Mouse (Mus musculus): ENCODE measurements at regions not wholly inside any gene's neighbourhood (a gene's known extent, or its start where the extent isn't known, plus 50 kb on each side); places are given as distances from the start of the nearest gene placed in this dataset.

DNA sequence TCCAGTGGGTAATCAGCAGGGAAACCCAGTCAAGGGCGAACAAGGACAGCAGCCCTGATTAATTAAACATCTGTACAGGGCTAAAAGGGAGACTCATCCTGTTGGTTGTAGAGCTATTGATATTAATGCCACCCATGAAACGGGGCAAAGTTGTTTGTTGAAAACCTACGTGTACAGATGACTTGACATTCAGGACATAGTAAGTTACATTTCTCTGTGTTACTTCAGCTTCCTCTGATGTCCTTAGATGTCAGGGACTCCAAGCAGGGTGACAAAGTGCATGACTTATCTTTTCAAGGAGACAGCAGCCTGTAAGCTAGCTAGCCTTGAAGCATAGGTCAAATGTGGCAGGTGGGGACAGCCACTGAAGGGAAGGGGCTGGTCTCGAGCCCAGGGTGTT, 390.5 kb downstream of the Ccdc171 start:
- Histone ChIP-seq H3K4me3 (replicated peaks) (no peak overlapping the region), H3K27me3 (ENCODE audit: control insufficient read depth) (no peaks in the 10 kb centered on the region), H3K9me3 (ENCODE audit: control insufficient read depth, low read length) (peaks cover 2% of the 10 kb centered on the region; the same call in 1 of the 2 replicates), H3K36me3 (ENCODE audit: control insufficient read depth) (no peaks in the 10 kb centered on the region), H3K4me1 (ENCODE audit: control insufficient read depth) (no peaks in the 10 kb centered on the region)
- TF ChIP-seq TAL1 (IDR thresholded peaks at IDR 0.05; ENCODE audit: low read length) (no peak), GATA1 (IDR thresholded peaks at IDR 0.05; ENCODE audit: low read length) (no peak)

DNA sequence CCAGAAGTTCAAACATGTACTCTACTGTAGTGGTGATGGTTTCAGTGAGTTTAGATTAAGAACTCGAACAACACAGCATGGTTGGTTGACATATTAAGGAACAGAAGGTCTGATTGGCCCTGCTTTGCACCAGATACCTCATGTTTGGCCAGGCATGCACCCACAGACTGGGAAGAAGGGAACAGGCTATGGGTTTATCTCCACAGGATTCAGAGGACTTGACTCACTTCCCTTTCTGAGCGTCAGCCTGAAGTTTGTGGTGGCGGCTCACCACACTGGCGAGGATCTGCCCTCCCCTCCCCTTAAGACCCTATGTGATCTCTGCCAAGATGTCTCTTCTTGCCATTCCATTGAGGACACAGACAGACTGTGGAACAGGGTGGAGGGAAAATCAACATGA, 391.7 kb downstream of the Ccdc171 start:
- H3K36me3 ChIP-seq (ENCODE audit: control insufficient read depth): no peaks in the 10 kb centered on the region
- no peaks in the 10 kb centered on the region for H3K4me1 ChIP-seq (ENCODE audit: control insufficient read depth)
- H3K4me3 ChIP-seq (replicated peaks): no peak overlapping the region
- TF ChIP-seq TAL1 (IDR thresholded peaks at IDR 0.05; ENCODE audit: low read length): no peak
- TF ChIP-seq GATA1 (IDR thresholded peaks at IDR 0.05; ENCODE audit: low read length): no peak
- no peaks in the 10 kb centered on the region for H3K9me3 ChIP-seq (ENCODE audit: control insufficient read depth, low read length)
- H3K27me3 ChIP-seq (ENCODE audit: control insufficient read depth): no peaks in the 10 kb centered on the region

DNA sequence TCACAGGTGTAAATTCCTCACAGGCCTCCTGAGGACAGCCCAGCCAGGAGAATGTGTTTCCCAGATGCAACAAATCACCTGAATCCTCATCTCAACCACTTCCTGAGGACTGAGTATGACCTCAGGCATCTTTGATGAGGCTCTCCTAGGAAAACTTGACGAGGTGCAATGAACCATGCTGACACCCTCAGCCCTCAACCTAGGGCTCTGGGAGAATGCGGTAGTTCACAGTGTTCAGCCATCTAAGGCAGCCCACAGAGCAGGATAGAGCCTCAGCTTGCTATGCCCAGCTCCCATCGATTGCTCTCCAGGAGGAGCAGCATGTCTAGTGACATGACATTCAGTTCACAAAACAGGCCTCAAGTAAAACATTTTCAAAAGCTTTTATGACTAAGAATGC, 392.7 kb downstream of the Ccdc171 start:
- no peaks in the 10 kb centered on the region for H3K36me3 ChIP-seq (ENCODE audit: control insufficient read depth)
- H3K27me3 ChIP-seq (ENCODE audit: control insufficient read depth): no peaks in the 10 kb centered on the region
- H3K4me3 ChIP-seq (replicated peaks): no peak overlapping the region
- TF ChIP-seq TAL1 (IDR thresholded peaks at IDR 0.05; ENCODE audit: low read length) (no peak), GATA1 (IDR thresholded peaks at IDR 0.05; ENCODE audit: low read length) (no peak)
- no peaks in the 10 kb centered on the region for H3K9me3 ChIP-seq (ENCODE audit: control insufficient read depth, low read length)
- H3K4me1 ChIP-seq (ENCODE audit: control insufficient read depth): no peaks in the 10 kb centered on the region

DNA sequence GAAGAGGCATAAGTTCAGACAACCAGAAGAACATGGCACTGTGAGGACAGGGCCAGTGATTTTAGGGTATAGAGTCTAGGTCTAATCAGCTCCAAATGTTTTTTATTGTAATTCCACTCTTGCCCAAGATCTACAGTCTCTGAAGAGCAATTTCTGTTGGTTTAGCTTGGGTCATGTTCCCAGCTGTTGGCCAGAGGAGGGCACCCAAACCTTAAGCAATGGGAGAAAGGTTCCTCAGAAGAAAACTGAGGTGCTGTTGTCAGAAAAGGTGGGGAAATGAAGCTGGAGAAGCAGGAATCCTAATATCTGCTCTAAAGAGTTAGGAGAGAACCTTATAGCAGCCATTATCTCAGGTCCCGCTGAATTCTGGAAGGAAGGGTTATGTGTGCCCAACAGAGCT, 393.7 kb downstream of the Ccdc171 start:
- Histone ChIP-seq H3K27me3 (ENCODE audit: control insufficient read depth) (no peaks in the 10 kb centered on the region), H3K9me3 (ENCODE audit: control insufficient read depth, low read length) (no peaks in the 10 kb centered on the region), H3K4me3 (replicated peaks) (no peak overlapping the region), H3K4me1 (ENCODE audit: control insufficient read depth) (no peaks in the 10 kb centered on the region), H3K36me3 (ENCODE audit: control insufficient read depth) (no peaks in the 10 kb centered on the region)
- no peak for TF ChIP-seq TAL1 (IDR thresholded peaks at IDR 0.05; ENCODE audit: low read length)
- no peak for TF ChIP-seq GATA1 (IDR thresholded peaks at IDR 0.05; ENCODE audit: low read length)

DNA sequence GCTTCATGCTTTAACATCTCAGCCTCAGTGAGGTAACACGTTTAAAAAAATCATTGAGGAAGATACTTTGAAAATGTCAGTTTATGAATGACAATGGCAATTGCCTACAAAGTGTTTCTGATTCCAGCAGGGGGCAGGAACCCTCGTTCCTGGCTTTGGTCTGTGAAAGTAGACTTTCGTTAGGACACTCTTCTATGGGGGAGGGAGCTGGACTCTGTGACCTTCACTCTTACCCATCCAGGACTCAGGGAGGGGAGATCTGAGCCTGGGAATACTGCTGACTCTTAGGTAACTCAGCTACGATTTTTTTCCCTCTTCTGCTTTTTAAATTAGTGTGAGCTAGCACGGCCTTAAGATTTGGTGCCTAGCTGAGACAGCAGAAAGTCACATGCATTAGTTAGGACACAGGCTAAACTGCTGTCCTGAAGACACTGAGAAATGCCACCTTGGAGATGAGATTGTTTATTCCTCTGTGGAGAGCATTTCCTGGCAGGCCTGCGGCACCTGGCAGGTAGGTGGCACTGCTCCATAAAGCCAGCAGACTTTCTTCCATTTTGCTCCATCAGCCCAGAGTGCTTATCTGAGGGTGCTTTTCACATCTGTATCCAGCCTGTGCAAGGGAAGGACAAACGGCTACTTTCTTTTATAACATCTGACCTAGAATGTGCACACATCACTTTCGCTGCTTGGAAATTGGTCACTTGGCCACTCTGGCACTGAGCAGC, 399.9 kb downstream of the Ccdc171 start:
- no peaks in the 10 kb centered on the region for H3K4me1 ChIP-seq (ENCODE audit: control insufficient read depth)
- no peak overlapping the region for H3K4me3 ChIP-seq (replicated peaks)
- TF ChIP-seq GATA1 (IDR thresholded peaks at IDR 0.05; ENCODE audit: low read length) (no peak), TAL1 (IDR thresholded peaks at IDR 0.05; ENCODE audit: low read length) (no peak)
- no peaks in the 10 kb centered on the region for H3K27me3 ChIP-seq (ENCODE audit: control insufficient read depth)
- H3K9me3 ChIP-seq (ENCODE audit: control insufficient read depth, low read length): peaks cover 2% of the 10 kb centered on the region; the same call in 1 of the 2 replicates
- no peaks in the 10 kb centered on the region for H3K36me3 ChIP-seq (ENCODE audit: control insufficient read depth)

DNA sequence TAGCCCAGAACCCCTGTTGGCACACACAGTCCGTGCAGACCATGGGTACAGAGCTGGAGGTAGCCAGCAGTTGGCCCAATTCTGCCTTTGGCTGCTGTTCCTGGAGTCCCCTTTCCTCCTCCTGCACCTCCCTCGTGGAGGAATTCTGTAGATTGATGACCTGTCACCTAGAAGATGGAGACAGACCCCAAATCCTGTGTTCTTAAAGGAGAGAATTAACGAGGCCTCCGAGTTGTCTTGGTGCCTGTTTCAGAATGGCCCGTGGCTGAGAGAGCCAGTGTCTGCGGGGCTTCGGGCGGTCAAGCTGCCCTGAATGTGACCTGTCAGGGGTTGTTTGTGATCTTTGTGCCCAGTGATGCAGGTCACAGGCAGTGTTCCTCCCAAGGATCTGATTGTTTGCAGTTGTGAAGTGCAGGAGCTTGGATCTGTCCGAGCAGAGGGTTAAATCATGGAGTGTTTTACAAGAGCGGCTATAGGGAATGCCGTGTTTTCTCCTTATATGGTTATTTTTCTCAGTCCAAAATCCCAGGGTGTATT, 400.9 kb downstream of the Ccdc171 start:
- H3K27me3 ChIP-seq (ENCODE audit: control insufficient read depth): no peaks in the 10 kb centered on the region
- H3K9me3 ChIP-seq (ENCODE audit: control insufficient read depth, low read length): peaks cover 2% of the 10 kb centered on the region; the same call in 1 of the 2 replicates
- H3K36me3 ChIP-seq (ENCODE audit: control insufficient read depth): no peaks in the 10 kb centered on the region
- TF ChIP-seq TAL1 (IDR thresholded peaks at IDR 0.05; ENCODE audit: low read length) (no peak), GATA1 (IDR thresholded peaks at IDR 0.05; ENCODE audit: low read length) (no peak)
- no peak overlapping the region for H3K4me3 ChIP-seq (replicated peaks)
- no peaks in the 10 kb centered on the region for H3K4me1 ChIP-seq (ENCODE audit: control insufficient read depth)

DNA sequence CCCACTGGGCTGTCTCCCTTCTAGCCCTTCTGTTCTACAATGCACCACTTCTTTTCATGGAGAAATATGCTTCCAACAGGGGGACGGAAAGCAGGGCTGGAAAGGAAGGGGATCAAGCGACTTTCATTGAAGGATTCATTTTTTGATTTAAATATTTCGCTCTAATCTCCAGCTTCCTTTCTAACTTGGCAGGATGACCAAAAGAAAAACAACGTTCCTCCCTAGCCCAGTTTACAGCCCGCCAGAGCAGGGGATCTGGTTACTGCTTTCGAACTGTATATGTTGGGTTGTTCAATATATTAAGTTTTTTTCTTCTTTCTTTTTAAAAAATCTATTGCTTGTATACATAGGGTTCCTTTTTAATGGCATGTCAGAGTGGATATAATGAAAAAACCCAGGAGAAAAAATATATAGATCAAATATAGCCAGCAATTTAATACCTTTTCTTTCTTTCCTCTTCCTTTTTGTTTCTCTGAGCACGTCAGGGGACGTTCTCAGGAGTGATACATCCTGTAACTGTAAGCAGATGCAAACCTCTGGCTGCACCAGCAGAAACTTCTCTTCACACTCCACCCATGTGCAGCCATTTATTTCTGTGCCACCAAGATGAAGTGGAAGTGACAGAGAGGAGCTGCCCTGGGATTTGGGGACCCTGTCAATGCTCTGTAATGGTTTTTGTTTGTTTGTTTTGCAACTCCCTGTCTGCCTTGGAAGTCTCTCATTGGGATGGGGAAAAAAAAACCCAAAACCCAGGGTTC, 406.7 kb downstream of the Ccdc171 start:
- no peaks in the 10 kb centered on the region for H3K27me3 ChIP-seq (ENCODE audit: control insufficient read depth)
- TF ChIP-seq TAL1 (IDR thresholded peaks at IDR 0.05; ENCODE audit: low read length) (no peak), GATA1 (IDR thresholded peaks at IDR 0.05; ENCODE audit: low read length) (no peak)
- H3K4me3 ChIP-seq (replicated peaks): no peak overlapping the region
- H3K36me3 ChIP-seq (ENCODE audit: control insufficient read depth): no peaks in the 10 kb centered on the region
- peaks cover 2% of the 10 kb centered on the region; the same call in 1 of the 2 replicates for H3K9me3 ChIP-seq (ENCODE audit: control insufficient read depth, low read length)
- H3K4me1 ChIP-seq (ENCODE audit: control insufficient read depth): no peaks in the 10 kb centered on the region

DNA sequence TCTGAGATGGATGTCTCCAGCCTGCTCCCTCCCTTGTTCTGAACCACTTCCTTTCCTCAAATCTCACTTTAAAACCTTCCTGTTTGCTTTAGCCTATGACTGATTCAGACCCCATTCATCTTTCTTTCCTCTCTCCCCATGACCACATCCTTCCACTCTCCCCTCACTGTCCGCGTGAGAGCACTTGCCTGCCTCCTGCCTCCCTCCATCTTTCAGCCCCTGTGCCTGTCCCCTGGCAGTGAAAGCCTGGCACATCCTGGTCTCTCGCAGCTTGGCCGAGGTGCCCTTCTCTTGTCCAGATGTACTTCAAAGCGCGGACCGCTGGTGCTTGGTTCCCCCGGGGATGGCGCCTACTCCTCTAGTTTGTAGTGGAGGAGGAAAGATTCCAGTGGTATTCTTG, 416.3 kb downstream of the Ccdc171 start:
- H3K4me3 ChIP-seq (replicated peaks): no peak overlapping the region
- H3K36me3 ChIP-seq (ENCODE audit: control insufficient read depth): no peaks in the 10 kb centered on the region
- peaks cover 2% of the 10 kb centered on the region; the same call in 1 of the 2 replicates for H3K9me3 ChIP-seq (ENCODE audit: control insufficient read depth, low read length)
- no peaks in the 10 kb centered on the region for H3K27me3 ChIP-seq (ENCODE audit: control insufficient read depth)
- TF ChIP-seq TAL1 (IDR thresholded peaks at IDR 0.05; ENCODE audit: low read length): no peak
- TF ChIP-seq GATA1 (IDR thresholded peaks at IDR 0.05; ENCODE audit: low read length): no peak
- no peaks in the 10 kb centered on the region for H3K4me1 ChIP-seq (ENCODE audit: control insufficient read depth)

DNA sequence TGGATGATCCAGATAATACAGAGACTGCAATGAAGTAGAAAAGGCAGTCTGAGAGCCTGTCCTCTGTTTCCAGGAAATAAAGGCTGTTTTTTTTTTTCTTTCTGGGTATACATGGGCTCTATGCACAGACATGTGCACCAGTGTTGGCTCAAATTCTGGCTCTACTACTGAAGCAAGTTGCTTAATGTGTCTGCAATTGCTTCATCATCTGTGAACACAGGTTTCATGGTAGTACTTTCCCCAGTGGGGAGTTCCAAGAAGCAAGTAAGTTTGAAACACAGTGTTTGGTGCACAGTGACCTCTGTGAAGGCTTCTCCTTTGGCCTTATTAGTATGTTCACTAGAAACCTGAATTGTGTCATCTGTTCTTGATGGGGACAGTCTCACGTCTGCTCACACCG, 424.3 kb downstream of the Ccdc171 start:
- H3K4me1 ChIP-seq (ENCODE audit: control insufficient read depth): no peaks in the 10 kb centered on the region
- H3K9me3 ChIP-seq (ENCODE audit: control insufficient read depth, low read length): peaks cover 2% of the 10 kb centered on the region; the same call in 1 of the 2 replicates
- no peak overlapping the region for H3K4me3 ChIP-seq (replicated peaks)
- no peaks in the 10 kb centered on the region for H3K27me3 ChIP-seq (ENCODE audit: control insufficient read depth)
- no peaks in the 10 kb centered on the region for H3K36me3 ChIP-seq (ENCODE audit: control insufficient read depth)
- TF ChIP-seq TAL1 (IDR thresholded peaks at IDR 0.05; ENCODE audit: low read length) (no peak), GATA1 (IDR thresholded peaks at IDR 0.05; ENCODE audit: low read length) (no peak)
